Mouse (Mus musculus) forebrain, postnatal 0 days (tissue): ENCODE results near the gene Abhd18. TPM values are rescaled to one million over a fixed set of nuclear protein-coding genes. Genes with fewer than 3 reads are reported as not detected.
"Not testable (repeated sequence)": the region's sequence is repeated elsewhere in the genome, so short reads cannot be mapped to it uniquely, and the experiment has no call there.

Experiments
- ATAC-seq: fragments of 200-750 bp; cut with Nextera tagmentation; 2 replicates; pipeline ENCODE4 v1.8.0; 2017; ENCODE audit warnings: mild to moderate bottlenecking, moderate library complexity
- DNase-seq: peaks from one replicate; pipeline ENCODE4 v3.0.0-alpha.2; 2015
- H3K27ac ChIP-seq: fragments of 300-500 bp; sonication (generic); 2 replicates; pipeline ENCODE4 v1.5.1; 2014; ENCODE audit warnings: low read depth, mild to moderate bottlenecking, antibody characterized with exemption, low read length, moderate library complexity, mixed read lengths
- H3K27me3 ChIP-seq: fragments of 300-500 bp; sonication (generic); 2 replicates; pipeline ENCODE4 v1.6.1; 2014; ENCODE audit warnings: mild to moderate bottlenecking, low read length, mixed read lengths; ENCODE audit not compliant: insufficient read depth
- H3K36me3 ChIP-seq: fragments of 300-500 bp; sonication (generic); 2 replicates; pipeline ENCODE4 v1.6.1; 2014; ENCODE audit warnings: mild to moderate bottlenecking, moderate library complexity; ENCODE audit not compliant: insufficient read depth
- H3K4me1 ChIP-seq: fragments of 300-500 bp; sonication (generic); 2 replicates; pipeline ENCODE4 v1.6.1; 2014; ENCODE audit warnings: antibody characterized with exemption; ENCODE audit not compliant: insufficient read depth
- H3K4me2 ChIP-seq: fragments of 300-500 bp; sonication (generic); 2 replicates; pipeline ENCODE4 v1.6.1; 2014; ENCODE audit warnings: low read depth, mild to moderate bottlenecking, moderate library complexity
- H3K4me3 ChIP-seq: fragments of 300-500 bp; sonication (generic); 2 replicates; pipeline ENCODE4 v1.5.1; 2014; ENCODE audit warnings: low read depth, low read length, mixed read lengths
- H3K9ac ChIP-seq: fragments of 300-500 bp; sonication (generic); 2 replicates; pipeline ENCODE4 v1.6.1; 2014; ENCODE audit warnings: mild to moderate bottlenecking
- H3K9me3 ChIP-seq: fragments of 300-500 bp; sonication (generic); 2 replicates; pipeline ENCODE4 v1.6.1; 2016; ENCODE audit warnings: low read length
- CTCF ChIP-seq: sonication (generic); IDR thresholded peaks from 2 replicates; pipeline ENCODE4 v1.5.1; 2016; ENCODE audit warnings: antibody characterized with exemption, control low read depth, low read depth
- WGBS: fragments of 180-500 bp; shearing (Covaris S2); extraction: QIAGEN DNeasy Blood & Tissue Kit; methylation state at CpG from one replicate; pipeline ENCODE4 v1.1.7; 2014; 5-methylcytosine and 5-hydroxymethylcytosine counted together
- polyA plus RNA-seq: library from polyadenylated mRNA; unstranded; fragments of >200 nt; fragmentation: Nextera tagmentation; extraction: Ambion mirVana; gene quantifications from 2 replicates; pipeline ENCODE4 v1.2.1, GENCODE M21; 2015
- total RNA-seq: library from RNA; depleted of rRNA; stranded (reverse); fragments of >200 nt; gene quantifications from 2 replicates; pipeline ENCODE4 v1.2.3, GENCODE M21; 2014

The Abhd18 gene
- total and polyA plus RNA-seq, 2 experiments from 2014 or later, result 4.4 to 11.0 TPM

- Histone ChIP-seq H3K27ac (no peak overlapping the region), H3K9ac (no peak overlapping the region), H3K4me3 (no peak overlapping the region), H3K4me2 (no peak overlapping the region), H3K9me3 (no peaks in the 10 kb centered on the region), H3K4me1 (no peaks in the 10 kb centered on the region), H3K27me3 (no peaks in the 10 kb centered on the region), H3K36me3 (peaks cover 21% of the 10 kb centered on the region)
- 39% methylated on average over 2 of the region's 2 CpGs for WGBS
- TF ChIP-seq CTCF, result no peak
- ATAC-seq, result peak; percentile 89
- DNase-seq, result no peak
These were observed 36.9 kb upstream of the Abhd18 start for GRCm38 (mm10) chr3:40809894-40810293.

- ATAC-seq (no peak), DNase-seq (no peak)
- no peak for TF ChIP-seq CTCF
- Histone ChIP-seq H3K27ac (no peak overlapping the region), H3K4me1 (no peaks in the 10 kb centered on the region), H3K9me3 (no peaks in the 10 kb centered on the region), H3K4me3 (no peak overlapping the region), H3K27me3 (no peaks in the 10 kb centered on the region), H3K9ac (no peak overlapping the region), H3K4me2 (no peak overlapping the region), H3K36me3 (peaks cover 23% of the 10 kb centered on the region)
- WGBS, result 81% methylated on average over 2 of the region's 2 CpGs
These were observed 33.5 kb upstream of the Abhd18 start for GRCm38 (mm10) chr3:40813275-40813674.

- not testable (repeated sequence) for ATAC-seq, H3K4me1 ChIP-seq, H3K27ac ChIP-seq, H3K27me3 ChIP-seq, H3K36me3 ChIP-seq, H3K9me3 ChIP-seq
- 55% methylated on average over 5 of the region's 6 CpGs for WGBS
- peak overlapping the region; percentile 47 for H3K4me3 ChIP-seq
- H3K9ac ChIP-seq, result peak overlapping the region; percentile 64
- DNase-seq, result peak; percentile 10
- H3K4me2 ChIP-seq, result peak overlapping the region; percentile 54
These were observed 1.2 kb upstream of the Abhd18 start for GRCm38 (mm10) chr3:40845521-40845920.

GRCm38 (mm10) chr3:40846473-40846956 is 255 bp upstream of the Abhd18 start, which contains the start of gene Mfsd8:
Gene Mfsd8 (minus strand): TSS chr3:40846886.
- under 1% methylated on average over 39 of the region's 39 CpGs for whole genome bisulfite sequencing
- H3K27ac ChIP-seq, result peak within 1 kb of the TSS; percentile 59
- peak within 1 kb of the TSS; percentile 47 for H3K4me3 ChIP-seq
- ATAC-seq (peak; percentile 99), DNase-seq (peak; percentile 97)
- H3K4me2 ChIP-seq, result peak within 1 kb of the TSS; percentile 67
- TF ChIP-seq CTCF, result peak; percentile 81
- not testable (repeated sequence) for H3K36me3 ChIP-seq, H3K27me3 ChIP-seq, H3K4me1 ChIP-seq, H3K9me3 ChIP-seq
- H3K9ac ChIP-seq, result peak within 1 kb of the TSS; percentile 64

- not testable (repeated sequence) for H3K4me1 ChIP-seq, H3K9me3 ChIP-seq, H3K36me3 ChIP-seq, H3K27me3 ChIP-seq
- Histone ChIP-seq H3K4me3 (peak overlapping the region; percentile 47), H3K4me2 (peak overlapping the region; percentile 67), H3K27ac (peak overlapping the region; percentile 35; the same call in 1 of the 2 replicates), H3K9ac (peak overlapping the region; percentile 64)
- ATAC-seq, result peak; percentile 52
- WGBS, result under 1% methylated on average over 15 of the region's 21 CpGs
- peak; percentile 45 for TF ChIP-seq CTCF
- peak; percentile 57 for DNase-seq
These were observed 248 bp downstream of the Abhd18 start for GRCm38 (mm10) chr3:40847018-40847417.

GRCm38 (mm10) chr3:40847936-40848335 is 1.2 kb downstream of the Abhd18 start:
- H3K9me3 ChIP-seq, ATAC-seq, H3K36me3 ChIP-seq, H3K27me3 ChIP-seq, H3K4me3 ChIP-seq, H3K4me2 ChIP-seq, H3K4me1 ChIP-seq, H3K27ac ChIP-seq, H3K9ac ChIP-seq, DNase-seq: not testable (repeated sequence)
- 87% methylated on average over 2 of the region's 2 CpGs for WGBS

- not testable (repeated sequence) for ATAC-seq, H3K4me1 ChIP-seq, H3K27me3 ChIP-seq, H3K9me3 ChIP-seq, DNase-seq, H3K4me3 ChIP-seq, H3K4me2 ChIP-seq, H3K9ac ChIP-seq, H3K36me3 ChIP-seq, H3K27ac ChIP-seq
- WGBS, result 90% methylated on average over 3 of the region's 3 CpGs
These were observed 6.5 kb downstream of the Abhd18 start for GRCm38 (mm10) chr3:40853123-40853738.
